In genomic region chr12:91641133-91641532, GRCm38 (mm10) we compare ENCODE assay signal across 8 mouse cellular contexts. TPM values are rescaled to one million over a fixed set of nuclear protein-coding genes. Genes with fewer than 3 reads are reported as not detected.
A peak's percentile ranks its signal among the peaks of the same experiment; 100 is the strongest.
DNase-seq lines count a peak whose midpoint lies in the region; ATAC-seq and TF ChIP-seq lines count a peak whose summit lies in the region.
"Had no signal": no experiment of that assay in that cellular context is flagged by ENCODE, and none has a peak within 500 bp of the region (broad histone marks: within the 10 kb centered on the region; RNA-seq: fewer than 3 reads in every experiment).

No protein-coding gene starts in this region.

- no peak for TF ChIP-seq CTCF in forebrain, postnatal 0 days (IDR thresholded peaks at IDR 0.05; ENCODE audit: low read depth)

- H3K27ac ChIP-seq in lung, embryonic 15.5 days: no peak overlapping the region
- no peak overlapping the region for H3K27ac ChIP-seq in forebrain, postnatal 0 days (ENCODE audit: low read depth, low read length)
- H3K27ac ChIP-seq in limb, embryonic 13.5 days: no peak overlapping the region
- H3K27ac ChIP-seq in stomach, embryonic 16.5 days (ENCODE audit: low read length): no peak overlapping the region

- 40% methylated on average over 7 of the region's 7 CpGs for WGBS in lung, embryonic 15.5 days
- 22% methylated on average over 6 of the region's 7 CpGs for WGBS in forebrain, postnatal 0 days
- 60% methylated on average over 7 of the region's 7 CpGs for WGBS in limb, embryonic 13.5 days
- WGBS in stomach, embryonic 16.5 days: 42% methylated on average over 7 of the region's 7 CpGs

- H3K4me1 ChIP-seq in lung, embryonic 15.5 days: peaks cover 9% of the 10 kb centered on the region; the same call in 1 of the 2 replicates
- H3K4me1 ChIP-seq in forebrain, postnatal 0 days (ENCODE audit: insufficient read depth): peaks cover 6% of the 10 kb centered on the region; the same call in 1 of the 2 replicates
- peaks cover 12% of the 10 kb centered on the region; the same call in 1 of the 2 replicates for H3K4me1 ChIP-seq in limb, embryonic 13.5 days
- H3K4me1 ChIP-seq in stomach, embryonic 16.5 days (ENCODE audit: control insufficient read depth, insufficient read depth, low read length): peaks cover 14% of the 10 kb centered on the region; the same call in 1 of the 2 replicates

- H3K9ac ChIP-seq in lung, embryonic 15.5 days: no peak overlapping the region
- peak overlapping the region; percentile 22; the same call in 1 of the 2 replicates for H3K9ac ChIP-seq in forebrain, postnatal 0 days
- no peak overlapping the region for H3K9ac ChIP-seq in limb, embryonic 13.5 days
- 0 out of 2 replicates have a peak overlapping the region, but pooled peaks have one; percentile 19 for H3K9ac ChIP-seq in stomach, embryonic 16.5 days (ENCODE audit: low read length)

- DNase-seq in lung, postnatal 14 days: no peak
- DNase-seq in forebrain, postnatal 0 days: no peak
- DNase-seq in frontal cortex, adult 2 months (ENCODE audit: extremely low spot score in 1 of 2, low spot score in 1 of 2): no peak
- no peak for DNase-seq in frontal cortex, postnatal 25 days (ENCODE audit: low spot score in 2 of 2)

- no peak overlapping the region; the same call in 1 of the 2 replicates for H3K4me3 ChIP-seq in lung, embryonic 15.5 days
- H3K4me3 ChIP-seq in forebrain, postnatal 0 days (ENCODE audit: low read depth, low read length): no peak overlapping the region
- peak overlapping the region; percentile 27 for H3K4me3 ChIP-seq in limb, embryonic 13.5 days
- H3K4me3 ChIP-seq in stomach, embryonic 16.5 days (replicated peaks; ENCODE audit: low read length): no peak overlapping the region

- H3K4me2 ChIP-seq in lung, embryonic 15.5 days: peak overlapping the region; percentile 51
- H3K4me2 ChIP-seq in forebrain, postnatal 0 days (ENCODE audit: low read depth): peak overlapping the region; percentile 50; the same call in 1 of the 2 replicates
- H3K4me2 ChIP-seq in limb, embryonic 13.5 days (replicated peaks): peak overlapping the region; percentile 57
- peak overlapping the region; percentile 44 for H3K4me2 ChIP-seq in stomach, embryonic 16.5 days (ENCODE audit: low read depth, low read length)

- no peak for ATAC-seq in lung, embryonic 15.5 days (ENCODE audit: borderline replicate concordance, extremely low read depth, low FRiP score, low TSS enrichment)
- no peak for ATAC-seq in forebrain, postnatal 0 days
- no peak for ATAC-seq in limb, embryonic 13.5 days (ENCODE audit: low FRiP score, low read depth)
- no peak for ATAC-seq in stomach, embryonic 16.5 days (ENCODE audit: insufficient read depth, low FRiP score)
- ATAC-seq: Patski had no signal

- no peaks in the 10 kb centered on the region for H3K9me3 ChIP-seq in lung, embryonic 15.5 days
- H3K9me3 ChIP-seq in forebrain, postnatal 0 days (ENCODE audit: low read length): no peaks in the 10 kb centered on the region
- H3K9me3 ChIP-seq in limb, embryonic 13.5 days: no peaks in the 10 kb centered on the region
- H3K9me3 ChIP-seq in stomach, embryonic 16.5 days (replicated peaks; ENCODE audit: control insufficient read depth, low read length): no peaks in the 10 kb centered on the region

- no peaks in the 10 kb centered on the region for H3K36me3 ChIP-seq in lung, embryonic 15.5 days
- no peaks in the 10 kb centered on the region for H3K36me3 ChIP-seq in forebrain, postnatal 0 days (ENCODE audit: insufficient read depth)
- no peaks in the 10 kb centered on the region for H3K36me3 ChIP-seq in limb, embryonic 13.5 days
- H3K36me3 ChIP-seq in stomach, embryonic 16.5 days (ENCODE audit: control insufficient read depth, insufficient read depth, low read length): no peaks in the 10 kb centered on the region

- H3K27me3 ChIP-seq in lung, embryonic 15.5 days: no peaks in the 10 kb centered on the region
- no peaks in the 10 kb centered on the region for H3K27me3 ChIP-seq in forebrain, postnatal 0 days (ENCODE audit: insufficient read depth, low read length)
- H3K27me3 ChIP-seq in limb, embryonic 13.5 days: no peaks in the 10 kb centered on the region
- no peaks in the 10 kb centered on the region for H3K27me3 ChIP-seq in stomach, embryonic 16.5 days (ENCODE audit: control insufficient read depth, insufficient read depth, low read length)
- H3K27me3 ChIP-seq: Patski had no signal

RNA-seq across cellular contexts. Expression of gene Gtf2a1, which starts 50.8 kb away (rescaled TPM):
- polyA plus RNA-seq in lung, embryonic 15.5 days (2015; fragmentation: Nextera tagmentation; extraction: Ambion mirVana): 42.9 and 46.3 TPM in 2 replicates
- 23.2 and 33.6 TPM in 2 replicates for total RNA-seq in forebrain, postnatal 0 days (2014; rRNA removed)
- polyA plus RNA-seq in forebrain, postnatal 0 days (2015; fragmentation: Nextera tagmentation; extraction: Ambion mirVana): 25.2 and 37.3 TPM in 2 replicates
- polyA plus RNA-seq in limb, embryonic 13.5 days (2015; fragmentation: Nextera tagmentation; extraction: Ambion mirVana): 47.6 and 50.4 TPM in 2 replicates
- 41.0 and 41.4 TPM in 2 replicates for polyA plus RNA-seq in stomach, embryonic 16.5 days (2015; fragmentation: Nextera tagmentation; extraction: Ambion mirVana)
- polyA plus RNA-seq in frontal cortex, adult 2 months (2012; rRNA removed): 26.9 TPM in 2 replicates

Comparison
In these comparisons a context has a peak if more than half of its experiments do, and no peak if none do; other contexts are left out.
1. H3K9ac ChIP-seq: peak in forebrain, postnatal 0 days (single experiment) and stomach, embryonic 16.5 days (single experiment); none in lung, embryonic 15.5 days (single experiment) and limb, embryonic 13.5 days (single experiment).
2. Peak in every context shown above with its lines, with median percentiles within 50 percentile points of each other: H3K4me2 ChIP-seq.